Mouse (Mus musculus): ENCODE results near the gene Mpp6.

The Mpp6 gene

GRCm38 (mm10) chr6:50232984-50233383 lies 122.9 kb downstream of the Mpp6 start:
- no peak for DNase-seq

- no peak for DNase-seq
These were observed 127.9 kb downstream of the Mpp6 start for GRCm38 (mm10) chr6:50237963-50238362.

GRCm38 (mm10) chr6:50239902-50240301 lies 129.9 kb downstream of the Mpp6 start:
- no peak for DNase-seq

GRCm38 (mm10) chr6:50240437-50240836 lies 130.4 kb downstream of the Mpp6 start:
- DNase-seq: no peak

- DNase-seq: no peak
These were observed 134.1 kb downstream of the Mpp6 start for GRCm38 (mm10) chr6:50244126-50244525.

GRCm38 (mm10) chr6:50244967-50245366 lies 134.9 kb downstream of the Mpp6 start:
- no peak for DNase-seq

- DNase-seq: no peak
These were observed 137.3 kb downstream of the Mpp6 start for GRCm38 (mm10) chr6:50247356-50247755.

GRCm38 (mm10) chr6:50247791-50248190 lies 137.8 kb downstream of the Mpp6 start:
- no peak for DNase-seq

Measured in lung, postnatal 14 days (tissue).